Mouse (Mus musculus): Measurements from ENCODE around the gene Zmynd10. TPM values are rescaled to one million over a fixed set of nuclear protein-coding genes. Genes with fewer than 3 reads are reported as not detected.

Zmynd10 gene
- total RNA-seq, 1 experiment from 2014 or later: not detected

GRCm38 (mm10) chr9:107538231-107538630 is 8.9 kb upstream of the Zmynd10 start:
- ATAC-seq (ENCODE audit: extremely low read depth, insufficient number of reproducible peaks, low FRiP score, poor library complexity, severe bottlenecking): no peak

DNA sequence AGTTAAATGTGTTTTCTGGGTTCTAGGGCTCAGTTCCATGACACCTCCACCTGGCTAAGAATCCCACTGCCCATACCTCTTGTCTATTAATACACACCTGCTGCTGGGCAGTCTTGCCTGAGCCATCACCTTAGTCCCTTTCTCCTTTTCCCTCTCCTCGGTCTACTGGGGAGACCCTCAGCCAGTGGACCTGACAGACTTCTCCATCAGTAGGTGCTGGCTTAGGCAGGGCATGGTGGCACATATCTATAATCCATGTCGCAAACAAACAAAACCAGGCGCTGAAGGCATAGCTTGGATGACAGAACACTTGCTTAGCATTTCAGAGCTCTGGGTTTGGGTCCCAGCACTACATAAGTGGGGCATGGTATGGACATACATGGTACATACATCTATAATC is 8.4 kb upstream of the Zmynd10 start:
- ATAC-seq (ENCODE audit: extremely low read depth, insufficient number of reproducible peaks, low FRiP score, poor library complexity, severe bottlenecking): no peak

GRCm38 (mm10) chr9:107539940-107540339 is 7.2 kb upstream of the Zmynd10 start:
- no peak for ATAC-seq (ENCODE audit: extremely low read depth, insufficient number of reproducible peaks, low FRiP score, poor library complexity, severe bottlenecking)

GRCm38 (mm10) chr9:107540420-107540819 is 6.7 kb upstream of the Zmynd10 start:
- no peak for ATAC-seq (ENCODE audit: extremely low read depth, insufficient number of reproducible peaks, low FRiP score, poor library complexity, severe bottlenecking)

- no peak for ATAC-seq (ENCODE audit: extremely low read depth, insufficient number of reproducible peaks, low FRiP score, poor library complexity, severe bottlenecking)
Measured at GRCm38 (mm10) chr9:107541005-107541404, 6.1 kb upstream of the Zmynd10 start.

DNA sequence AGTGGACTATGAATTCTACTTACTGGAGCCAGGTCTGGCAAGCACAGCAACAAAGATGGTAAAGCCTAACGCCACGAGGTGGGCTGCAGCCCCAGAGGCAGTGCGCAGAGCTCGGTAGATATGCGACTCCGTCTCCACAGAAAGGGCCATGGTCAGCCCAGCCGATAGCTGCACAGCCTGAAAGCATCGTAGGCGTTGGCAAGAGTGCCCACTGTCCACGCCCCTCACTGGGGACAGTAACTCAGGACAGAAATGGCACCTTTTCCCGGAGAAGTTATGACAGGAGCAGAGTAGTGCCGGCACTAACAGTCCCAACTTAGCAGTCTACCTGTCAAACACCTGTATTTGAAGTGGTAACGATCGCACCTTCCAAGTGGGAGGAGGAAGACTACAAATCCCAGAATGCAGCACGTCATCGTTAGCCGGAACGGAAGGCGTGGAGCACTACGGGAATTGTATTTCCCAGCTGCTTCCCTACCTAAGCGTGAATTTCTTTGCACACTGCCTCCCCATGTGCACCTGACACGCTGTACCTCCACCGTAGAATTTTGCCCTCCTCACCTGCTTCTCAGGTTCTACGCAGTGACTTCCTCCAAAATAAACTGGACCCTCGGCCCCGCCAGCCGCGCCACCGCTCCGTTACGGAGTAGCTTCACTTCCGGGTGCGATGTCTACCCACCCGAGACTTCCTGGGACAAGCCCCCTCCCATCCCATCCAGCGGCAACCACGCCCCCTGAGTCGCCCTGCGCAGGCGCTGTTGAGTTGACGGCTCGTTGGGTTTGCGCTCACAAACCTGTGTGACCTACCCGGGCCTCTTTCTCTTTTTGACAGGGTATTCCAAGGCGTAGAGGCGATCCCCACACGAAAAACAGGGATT is 5.4 kb upstream of the Zmynd10 start, which contains the start of the genes Cyb561d2 and Nprl2:
Cyb561d2 (minus strand) TSS at position 720 of the 878 bp plus-strand sequence.
Nprl2 (plus strand) TSS at position 753 of the 878 bp plus-strand sequence.
- peak; percentile 78 for ATAC-seq (ENCODE audit: extremely low read depth, insufficient number of reproducible peaks, low FRiP score, poor library complexity, severe bottlenecking)

DNA sequence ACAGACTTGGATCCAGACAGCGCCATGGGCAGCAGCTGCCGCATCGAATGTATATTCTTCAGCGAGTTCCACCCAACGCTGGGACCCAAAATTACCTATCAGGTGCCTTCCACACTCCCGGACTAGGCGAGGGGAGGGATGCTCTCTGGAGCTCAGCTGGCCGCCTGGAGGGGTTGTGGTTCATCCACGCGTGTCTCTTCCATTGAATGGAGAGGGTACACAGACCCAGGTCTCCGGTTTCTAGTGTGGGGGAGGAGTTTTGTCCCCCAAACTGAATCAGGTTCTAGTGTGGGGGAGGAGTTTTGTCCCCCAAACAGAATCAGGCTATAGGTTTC is 4.8 kb upstream of the Zmynd10 start:
- no peak for ATAC-seq (ENCODE audit: extremely low read depth, insufficient number of reproducible peaks, low FRiP score, poor library complexity, severe bottlenecking)

DNA sequence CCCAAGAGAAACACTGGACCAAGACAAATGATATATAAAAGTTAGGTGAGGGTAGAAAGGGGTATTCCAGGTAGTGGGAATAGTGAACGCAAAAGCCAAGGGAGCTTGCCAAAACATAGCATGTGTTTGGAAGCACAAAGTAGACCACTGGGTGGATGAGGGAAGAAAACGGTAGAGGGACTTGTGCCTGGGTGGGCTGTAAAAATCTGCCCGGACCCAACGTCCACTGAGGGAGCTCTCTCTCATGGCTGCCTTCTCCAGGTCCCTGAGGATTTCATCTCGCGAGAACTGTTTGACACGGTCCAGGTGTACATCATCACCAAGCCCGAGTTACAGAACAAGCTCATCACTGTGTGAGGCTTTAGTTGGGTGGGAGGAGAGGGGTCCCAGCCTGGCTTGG is 4.4 kb upstream of the Zmynd10 start:
- ATAC-seq (ENCODE audit: extremely low read depth, insufficient number of reproducible peaks, low FRiP score, poor library complexity, severe bottlenecking): no peak

GRCm38 (mm10) chr9:107543299-107543698 is 3.8 kb upstream of the Zmynd10 start:
- ATAC-seq (ENCODE audit: extremely low read depth, insufficient number of reproducible peaks, low FRiP score, poor library complexity, severe bottlenecking): no peak

GRCm38 (mm10) chr9:107544196-107544700 is 2.9 kb upstream of the Zmynd10 start:
- ATAC-seq (ENCODE audit: extremely low read depth, insufficient number of reproducible peaks, low FRiP score, poor library complexity, severe bottlenecking): no peak

- ATAC-seq (ENCODE audit: extremely low read depth, insufficient number of reproducible peaks, low FRiP score, poor library complexity, severe bottlenecking): no peak
Measured at GRCm38 (mm10) chr9:107544729-107545128, 2.4 kb upstream of the Zmynd10 start.

DNA sequence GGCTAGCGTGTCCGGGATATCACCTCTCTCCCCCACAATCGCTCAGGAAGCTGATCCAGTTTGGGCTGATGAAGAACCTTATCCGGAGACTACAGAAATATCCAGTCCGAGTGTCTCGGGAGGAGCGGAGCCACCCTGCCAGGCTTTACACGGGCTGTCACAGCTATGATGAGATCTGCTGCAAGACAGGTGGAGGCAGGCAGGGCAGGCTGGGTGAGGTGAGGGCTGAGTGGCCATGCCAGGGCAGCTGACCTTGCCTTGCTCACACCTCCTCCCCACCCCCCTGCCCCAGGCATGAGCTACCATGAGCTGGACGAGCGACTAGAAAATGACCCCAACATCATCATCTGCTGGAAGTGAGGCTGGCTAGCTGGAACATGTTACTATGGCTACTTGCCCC is 1.9 kb upstream of the Zmynd10 start:
- ATAC-seq (ENCODE audit: extremely low read depth, insufficient number of reproducible peaks, low FRiP score, poor library complexity, severe bottlenecking): no peak

DNA sequence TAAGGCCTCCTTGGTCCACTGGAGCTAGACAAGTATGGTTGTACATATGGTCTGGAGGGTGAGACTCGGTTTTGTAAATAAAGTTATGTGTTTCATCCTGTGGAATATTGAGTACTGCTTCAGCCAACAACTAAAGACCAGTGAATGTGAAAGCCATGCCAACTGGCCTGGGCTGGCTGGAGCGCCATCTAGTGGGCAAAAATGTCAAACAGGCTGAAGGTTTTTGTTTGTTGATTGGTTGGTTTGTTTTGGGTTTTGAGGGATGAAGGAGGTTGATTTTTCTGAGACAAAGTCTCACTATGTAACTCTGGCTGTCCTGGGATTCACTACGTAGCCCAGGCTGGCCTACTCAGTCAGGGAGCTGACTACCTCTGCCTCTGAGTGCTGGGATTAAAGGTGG is 1.5 kb upstream of the Zmynd10 start:
- ATAC-seq (ENCODE audit: extremely low read depth, insufficient number of reproducible peaks, low FRiP score, poor library complexity, severe bottlenecking): peak; percentile 17; the same call in 1 of the 2 replicates

GRCm38 (mm10) chr9:107547957-107548356 is 859 bp downstream of the Zmynd10 start:
- ATAC-seq (ENCODE audit: extremely low read depth, insufficient number of reproducible peaks, low FRiP score, poor library complexity, severe bottlenecking): no peak

DNA sequence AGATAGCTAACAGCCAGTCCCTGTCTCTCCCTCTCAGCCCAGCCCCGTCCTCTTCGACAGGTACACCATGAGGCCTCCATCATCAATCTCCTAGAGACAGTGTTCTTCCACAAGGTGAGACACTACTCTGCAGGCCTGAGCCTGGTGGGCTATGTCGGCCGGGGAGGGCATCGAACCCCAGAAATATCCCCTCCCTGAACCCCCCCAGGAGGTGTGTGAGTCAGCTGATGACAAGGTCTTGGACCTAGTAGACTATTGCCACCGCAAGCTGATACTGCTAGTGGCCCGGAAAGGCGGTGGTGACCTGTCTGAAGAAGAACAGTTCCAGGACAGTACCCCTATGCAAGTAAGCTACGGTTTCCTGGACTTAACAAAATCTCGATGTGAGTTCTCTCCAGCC is 1.7 kb downstream of the Zmynd10 start:
- ATAC-seq (ENCODE audit: extremely low read depth, insufficient number of reproducible peaks, low FRiP score, poor library complexity, severe bottlenecking): no peak

DNA sequence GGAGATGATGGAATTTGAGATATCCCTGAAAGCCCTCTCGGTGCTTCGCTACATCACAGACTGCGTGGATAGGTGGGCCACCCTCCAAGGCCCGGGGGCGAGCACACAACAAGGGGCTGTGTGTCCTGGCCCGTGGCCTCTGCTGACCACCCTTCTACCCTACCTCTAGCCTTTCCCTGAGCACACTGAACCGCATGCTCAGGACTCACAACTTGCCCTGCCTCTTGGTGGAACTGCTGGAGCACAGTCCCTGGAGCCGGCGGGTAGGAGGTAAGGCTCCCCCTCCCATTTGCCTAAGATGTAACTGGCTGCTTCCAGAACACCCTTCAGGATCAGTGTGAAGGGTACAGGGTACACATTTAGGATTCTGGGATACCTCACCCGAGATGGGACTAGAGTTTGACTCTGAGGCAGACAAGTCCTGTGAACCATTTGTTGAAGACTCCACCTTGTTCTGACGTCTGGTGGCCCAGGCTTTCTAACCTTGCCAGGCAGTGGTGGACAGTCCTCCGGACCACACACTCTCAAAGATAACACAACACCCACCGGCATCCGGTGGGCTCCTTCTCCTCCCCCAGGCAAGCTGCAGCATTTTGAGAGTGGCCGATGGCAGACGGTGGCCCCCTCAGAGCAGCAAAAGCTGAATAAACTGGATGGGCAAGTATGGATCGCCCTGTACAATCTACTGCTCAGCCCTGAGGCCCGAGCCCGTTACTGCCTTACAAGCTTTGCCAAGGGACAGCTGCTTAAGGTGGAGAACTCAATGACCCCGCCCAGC is 2.4 kb downstream of the Zmynd10 start:
- no peak for ATAC-seq (ENCODE audit: extremely low read depth, insufficient number of reproducible peaks, low FRiP score, poor library complexity, severe bottlenecking)

GRCm38 (mm10) chr9:107550491-107551116 is 3.5 kb downstream of the Zmynd10 start:
- ATAC-seq (ENCODE audit: extremely low read depth, insufficient number of reproducible peaks, low FRiP score, poor library complexity, severe bottlenecking): no peak

- ATAC-seq (ENCODE audit: extremely low read depth, insufficient number of reproducible peaks, low FRiP score, poor library complexity, severe bottlenecking): peak; percentile 44
Measured at GRCm38 (mm10) chr9:107551117-107551889, 4.2 kb downstream of the Zmynd10 start, which contains the start of gene Rassf1. TSS of gene Rassf1 (plus strand) at chr9:107551555.

Measured in neutrophil, adult 5-6 weeks (primary cell).